Mouse (Mus musculus) common myeloid progenitor, adult 5-6 weeks (primary cell): ENCODE data around the gene Ccdc47. TPM values are rescaled to one million over a fixed set of nuclear protein-coding genes. Genes with fewer than 3 reads are reported as not detected.
"Not testable (repeated sequence)": the region's sequence is repeated elsewhere in the genome, so short reads cannot be mapped to it uniquely, and the experiment has no call there.

Source experiments
- ATAC-seq: replicated peaks from 2 replicates; pipeline ENCODE4 v1.8.0; 2016; ENCODE audit warnings: low read depth, mild to moderate bottlenecking, moderate TSS enrichment, inconsistent platforms; ENCODE audit not compliant: poor library complexity, severe bottlenecking
- total RNA-seq: library from RNA; stranded (forward); fragments of 200-1000, 187-1606 nt; gene quantifications from 2 replicates; pipeline ENCODE4 v1.2.3, GENCODE M21; 2017

The Ccdc47 gene
- total RNA-seq, 1 experiment from 2014 or later: 212 TPM

DNA sequence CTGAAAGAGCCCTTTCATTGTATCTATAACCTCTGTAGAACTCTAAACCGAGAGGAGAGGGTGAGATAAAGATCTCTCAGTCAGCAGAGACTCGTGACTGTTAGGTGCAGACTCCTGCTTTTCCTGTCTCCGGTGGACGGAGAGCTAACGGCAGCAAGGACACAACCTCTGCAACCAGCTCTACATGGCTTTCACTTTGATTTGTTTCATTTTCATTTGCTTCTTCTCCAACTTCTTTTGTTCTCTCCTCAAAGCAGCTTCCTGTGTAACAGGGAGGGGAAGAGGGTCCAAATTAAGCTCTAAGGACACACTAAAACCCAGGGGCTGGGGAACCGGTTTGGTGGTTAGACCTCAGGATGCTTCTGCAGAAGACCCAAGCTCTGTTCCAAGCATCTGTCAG lies 15.4 kb downstream of the Ccdc47 start:
- ATAC-seq: peak; percentile 15; the same call in 1 of the 2 replicates

GRCm38 (mm10) chr11:106199997-106200396 lies 16.1 kb downstream of the Ccdc47 start:
- not testable (repeated sequence) for ATAC-seq

- ATAC-seq: no peak
Measured at GRCm38 (mm10) chr11:106198277-106198676, 17.9 kb downstream of the Ccdc47 start.

DNA sequence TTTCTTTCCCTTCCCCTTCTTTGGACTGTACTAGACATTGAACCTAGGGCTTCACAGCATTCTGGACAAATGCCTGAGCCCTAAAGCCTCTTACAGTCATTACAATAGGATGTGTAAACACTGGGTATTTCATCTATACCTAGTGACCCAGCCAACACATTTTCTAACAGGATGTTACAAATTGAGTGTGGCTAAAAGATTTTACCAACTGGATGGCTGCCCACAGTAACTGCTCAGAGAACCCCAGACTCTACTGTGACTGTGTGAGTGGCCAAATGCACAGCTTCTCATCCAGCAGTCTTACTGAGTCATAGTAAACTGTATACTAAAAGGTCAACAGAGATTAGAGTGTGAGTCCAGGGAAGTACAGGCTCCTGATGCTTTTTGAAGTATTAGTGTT lies 20.8 kb downstream of the Ccdc47 start:
- ATAC-seq: no peak

DNA sequence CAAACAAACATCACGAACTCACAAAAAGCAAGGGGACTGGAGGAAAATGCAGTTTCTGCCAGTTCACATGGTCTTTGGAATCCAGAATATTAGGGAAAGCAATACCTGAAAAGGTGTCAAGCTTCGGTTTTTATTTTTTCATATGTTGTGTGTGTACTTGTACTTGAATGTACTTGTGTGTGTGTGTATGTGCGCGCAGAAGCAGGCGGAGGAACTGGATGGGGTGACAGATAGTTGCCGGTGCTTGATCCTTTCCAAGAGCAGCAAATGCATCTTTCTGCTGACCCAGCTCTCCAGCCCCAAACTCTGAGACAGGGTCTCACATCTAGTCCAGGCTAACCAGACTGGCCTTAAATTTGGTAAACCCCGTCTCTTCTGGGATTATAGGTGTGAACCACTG lies 21.3 kb downstream of the Ccdc47 start:
- no peak for ATAC-seq

GRCm38 (mm10) chr11:106194155-106194541 lies 22.0 kb downstream of the Ccdc47 start:
- ATAC-seq: no peak

DNA sequence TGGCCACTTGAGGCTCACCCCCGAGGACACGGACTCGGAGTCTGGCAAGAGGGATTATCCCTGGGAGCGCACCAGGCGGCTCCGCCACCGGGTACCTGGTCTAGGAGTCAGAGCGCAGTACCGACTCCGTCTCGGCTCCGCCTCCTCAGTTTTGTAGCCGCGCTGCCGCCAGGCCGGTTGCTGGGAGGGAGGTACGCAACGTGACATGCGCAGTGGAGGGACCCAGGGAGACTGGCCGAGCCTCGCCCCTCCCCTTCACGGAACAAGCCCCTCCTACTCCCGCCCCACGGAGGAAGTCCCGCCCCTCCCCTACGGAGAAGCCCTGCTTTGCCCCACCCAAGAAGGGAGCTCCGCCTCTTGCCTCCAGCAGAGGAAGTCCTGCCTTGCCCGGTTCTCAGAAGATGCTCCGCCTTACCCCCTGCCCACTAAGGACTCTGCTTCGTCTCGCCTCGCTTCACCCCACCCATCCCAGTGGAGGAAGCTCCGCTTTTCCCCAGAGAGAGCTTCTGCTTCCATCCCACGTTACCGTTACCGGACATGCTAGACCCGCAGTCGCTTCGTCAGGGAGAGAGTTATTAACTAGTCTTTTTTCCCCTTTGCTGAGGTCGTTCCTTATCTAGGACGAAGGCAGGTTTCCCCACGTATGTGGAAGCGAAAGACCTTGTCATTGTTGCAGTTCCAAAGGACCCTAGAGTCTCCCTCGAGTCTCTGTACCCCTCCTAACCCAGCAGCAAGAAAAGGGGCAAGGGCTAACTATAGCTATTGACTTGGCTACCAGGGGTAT lies 22.6 kb downstream of the Ccdc47 start:
- ATAC-seq: peak; percentile 93

DNA sequence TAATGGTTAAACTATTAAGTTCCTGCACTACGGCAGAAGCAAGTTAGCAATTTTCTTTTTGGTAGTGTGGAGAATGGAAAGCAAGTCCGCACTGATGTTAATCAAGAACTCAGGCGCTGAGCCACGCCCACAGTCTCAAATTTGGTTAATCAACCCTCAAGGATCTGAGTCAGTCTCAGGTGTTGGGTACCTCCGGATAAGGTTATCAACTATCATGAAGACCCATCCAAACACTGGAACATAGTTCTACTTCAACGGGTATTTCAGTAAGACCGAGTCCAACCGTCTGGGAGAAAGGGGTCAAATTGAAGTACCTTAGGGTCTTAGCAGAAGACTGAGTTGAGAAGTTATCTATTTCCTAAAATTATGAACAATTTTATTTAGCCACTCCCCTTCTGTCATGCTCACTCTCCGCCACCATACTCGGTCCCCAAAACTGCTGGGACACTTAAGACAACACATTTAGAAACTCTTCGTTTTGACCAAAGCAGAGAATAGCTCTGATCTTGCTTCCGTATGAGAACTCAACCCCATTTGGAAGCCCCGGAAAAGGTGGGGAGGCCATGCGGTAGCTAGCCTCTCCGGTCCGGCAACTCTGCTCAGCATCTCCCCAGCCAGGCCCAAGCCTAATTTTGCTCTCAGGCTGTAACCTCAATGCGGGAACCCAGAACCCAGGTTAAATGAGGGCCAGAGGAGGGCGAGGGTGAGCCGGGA lies 23.3 kb downstream of the Ccdc47 start:
- ATAC-seq: peak; percentile 27

- no peak for ATAC-seq
Measured at GRCm38 (mm10) chr11:106192241-106192640, 23.9 kb downstream of the Ccdc47 start.

GRCm38 (mm10) chr11:106191716-106192115 lies 24.4 kb downstream of the Ccdc47 start:
- ATAC-seq: no peak

DNA sequence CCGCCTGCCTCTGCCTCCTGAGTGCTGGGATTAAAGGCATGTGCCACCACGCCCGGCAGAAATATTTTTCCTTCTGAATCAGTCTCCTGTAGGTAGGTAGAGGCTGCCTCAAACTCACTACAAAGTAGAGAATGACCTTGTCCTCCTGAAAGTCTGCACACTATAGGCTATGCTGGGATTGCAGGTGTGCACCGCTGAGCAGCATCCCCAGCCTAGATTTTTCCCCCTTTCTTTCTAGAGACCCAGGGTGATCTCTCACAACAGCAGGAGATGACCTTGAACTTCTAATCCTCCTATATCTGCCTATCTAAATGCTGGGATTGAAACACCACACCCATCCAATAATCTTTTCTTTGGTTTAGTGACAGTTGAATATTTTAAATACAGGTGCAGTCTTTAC lies 28.8 kb downstream of the Ccdc47 start:
- ATAC-seq: no peak

DNA sequence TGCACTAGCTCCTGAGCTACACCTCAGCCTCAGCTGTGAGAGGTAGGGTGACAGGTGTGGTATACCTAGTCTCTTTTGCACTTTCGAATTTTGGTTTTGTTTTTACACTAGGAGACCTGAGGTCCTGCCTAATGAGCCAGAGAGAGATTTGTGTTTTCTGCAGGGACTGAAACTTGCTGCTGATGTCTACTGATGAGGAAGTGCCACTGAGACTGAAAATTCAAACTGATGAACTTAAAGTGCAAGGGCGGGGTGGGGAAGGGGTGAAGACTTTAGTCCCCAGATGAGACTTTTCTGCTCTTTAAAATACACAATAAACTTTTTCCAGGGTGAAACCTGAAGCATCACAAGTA lies 35.7 kb downstream of the Ccdc47 start:
- ATAC-seq: no peak

DNA sequence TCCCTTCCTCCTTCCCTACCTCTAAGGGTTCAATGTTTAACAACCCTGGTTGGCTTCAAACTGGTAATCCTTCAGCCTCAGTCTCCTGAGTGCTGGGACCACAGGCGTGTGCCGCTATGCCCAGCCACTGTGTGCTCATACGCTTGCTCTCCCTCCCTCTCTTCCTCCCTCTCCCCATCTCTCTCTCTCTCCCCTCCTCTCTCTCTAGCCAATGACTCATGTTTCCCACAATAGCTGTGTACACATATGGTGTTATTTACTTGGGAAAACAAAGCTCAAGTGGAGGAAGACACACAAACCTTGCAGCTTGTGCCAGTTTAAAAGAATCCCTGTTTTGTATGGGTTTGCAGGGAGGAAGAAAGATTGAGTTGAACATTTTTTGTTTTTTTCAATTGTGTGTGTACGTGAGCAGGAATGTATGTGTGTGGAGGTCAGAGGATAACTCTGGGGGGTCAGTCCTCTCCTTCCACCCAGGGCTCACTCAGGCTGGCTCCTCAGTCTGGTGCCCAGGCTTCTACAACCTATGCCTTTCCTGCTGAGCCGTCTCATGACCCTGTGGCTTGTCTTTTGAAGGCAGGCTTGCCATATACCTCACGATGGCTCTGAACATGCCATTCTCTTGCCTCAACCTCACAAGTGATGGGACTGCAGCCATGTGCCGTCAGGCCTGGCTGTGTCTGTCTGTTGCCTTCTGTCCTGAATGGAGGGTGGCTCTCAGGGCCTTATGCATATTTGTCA lies 36.3 kb downstream of the Ccdc47 start:
- no peak for ATAC-seq

DNA sequence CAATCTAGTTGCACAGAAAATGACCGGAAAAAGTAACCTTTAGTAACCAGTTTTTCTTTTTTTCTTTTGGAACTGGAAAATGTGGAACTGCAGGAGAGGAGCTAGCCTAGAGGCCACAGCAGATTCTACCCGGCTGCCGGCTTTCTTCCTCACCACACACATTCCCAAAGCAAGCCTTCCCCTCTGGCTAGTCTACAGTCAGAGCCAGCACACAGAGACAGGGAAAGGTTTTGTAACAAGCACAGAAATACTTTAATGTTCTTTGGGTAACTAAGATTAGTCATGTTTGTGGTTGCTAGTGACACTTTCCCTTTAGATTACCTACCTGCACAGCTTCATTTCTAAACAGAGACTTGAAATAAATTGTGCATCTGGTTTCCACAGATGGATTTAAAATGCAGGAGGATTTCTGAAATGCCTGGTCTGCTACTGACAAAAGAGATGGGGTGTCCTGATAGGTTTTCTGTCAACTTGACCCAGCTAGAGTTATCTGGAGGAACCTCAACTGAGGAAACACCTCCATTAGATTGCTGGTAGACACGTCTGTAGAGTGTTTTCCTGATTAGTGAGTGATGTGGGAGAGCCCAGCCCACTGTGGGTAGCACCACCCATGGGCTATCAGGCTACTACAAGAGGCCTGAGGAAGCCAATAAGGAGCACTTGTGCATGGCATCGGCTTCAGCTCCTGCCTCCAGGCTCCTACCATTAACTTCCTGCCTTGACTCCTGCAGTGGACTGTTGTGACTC lies 37.9 kb downstream of the Ccdc47 start:
- ATAC-seq: peak; percentile 54; the same call in 1 of the 2 replicates

- no peak for ATAC-seq
Measured at GRCm38 (mm10) chr11:106176372-106176771, 39.8 kb downstream of the Ccdc47 start.

DNA sequence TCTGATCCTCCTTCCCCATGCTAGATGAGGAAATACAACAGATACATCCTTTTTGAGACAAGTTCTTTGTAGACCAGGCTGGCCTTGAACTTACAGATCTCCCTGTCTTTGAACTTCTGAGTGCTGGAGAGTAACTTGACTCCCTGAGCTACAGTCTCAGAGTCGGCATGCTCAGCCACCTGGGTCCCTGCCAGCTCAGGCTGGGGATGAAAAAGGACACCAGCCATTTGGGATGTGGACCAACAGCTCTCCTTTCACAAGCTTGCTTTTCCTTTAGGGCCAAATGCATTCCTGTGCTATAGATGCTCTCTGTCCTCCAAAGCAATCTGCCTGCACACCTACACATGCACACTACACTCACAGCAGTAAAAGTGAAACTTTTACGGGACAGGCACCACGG lies 41.1 kb downstream of the Ccdc47 start:
- no peak for ATAC-seq

DNA sequence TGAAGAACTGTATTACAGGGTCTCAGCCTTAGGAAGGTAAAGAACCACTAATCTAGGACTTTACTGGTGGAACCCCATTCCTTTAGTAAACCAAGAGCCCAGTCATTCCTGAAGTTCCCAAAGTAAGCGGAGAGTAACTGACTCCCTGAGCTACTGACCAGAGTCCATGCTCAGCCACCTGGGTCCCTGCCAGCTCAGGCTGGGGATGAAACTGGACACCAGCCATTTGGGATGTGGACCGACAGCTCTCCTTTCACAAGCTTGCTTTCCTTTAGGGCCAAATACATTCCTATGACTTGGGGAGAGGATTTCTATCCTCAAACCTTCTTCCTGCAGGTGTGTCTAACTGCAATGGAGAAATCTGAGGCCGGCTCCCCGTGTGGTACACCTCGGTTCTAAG lies 41.8 kb downstream of the Ccdc47 start:
- no peak for ATAC-seq

GRCm38 (mm10) chr11:106173228-106173627 lies 42.9 kb downstream of the Ccdc47 start:
- ATAC-seq: 0 out of 2 replicates have a peak, but pooled peaks have one; percentile 32

- 0 out of 2 replicates have a peak, but pooled peaks have one; percentile 42 for ATAC-seq
Measured at GRCm38 (mm10) chr11:106170807-106171206, 45.3 kb downstream of the Ccdc47 start.

GRCm38 (mm10) chr11:106167435-106167834 lies 48.7 kb downstream of the Ccdc47 start:
- peak; percentile 56; the same call in 1 of the 2 replicates for ATAC-seq
